Mouse (Mus musculus) kidney, embryonic 15.5 days (tissue): Measurements from ENCODE around the gene 4933405O20Rik. TPM values are rescaled to one million over a fixed set of nuclear protein-coding genes. Genes with fewer than 3 reads are reported as not detected.

ENCODE experiments used
- ATAC-seq: fragments of 200-750 bp; cut with Nextera tagmentation; replicated peaks from 2 replicates; pipeline ENCODE4 v1.8.0; 2017; ENCODE audit warnings: moderate TSS enrichment; ENCODE audit not compliant: low FRiP score
- H3K27ac ChIP-seq: fragments of 300-500 bp; sonication (generic); 2 replicates; pipeline ENCODE4 v1.5.1; 2015; ENCODE audit warnings: mild to moderate bottlenecking, inconsistent platforms
- H3K27me3 ChIP-seq: fragments of 300-500 bp; sonication (generic); 2 replicates; pipeline ENCODE4 v1.6.1; 2015; ENCODE audit warnings: inconsistent platforms
- H3K36me3 ChIP-seq: fragments of 300-500 bp; sonication (generic); 2 replicates; pipeline ENCODE4 v1.6.1; 2015; ENCODE audit warnings: inconsistent platforms
- H3K4me1 ChIP-seq: fragments of 300-500 bp; sonication (generic); 2 replicates; pipeline ENCODE4 v1.6.1; 2015; ENCODE audit warnings: inconsistent platforms
- H3K4me2 ChIP-seq: fragments of 300-500 bp; sonication (generic); 2 replicates; pipeline ENCODE4 v1.6.1; 2015; ENCODE audit warnings: moderate library complexity, mild to moderate bottlenecking, inconsistent platforms
- H3K4me3 ChIP-seq: fragments of 300-500 bp; sonication (generic); replicated peaks from 2 replicates; pipeline ENCODE4 v1.5.1; 2015; ENCODE audit warnings: mild to moderate bottlenecking, inconsistent platforms
- H3K9ac ChIP-seq: fragments of 300-500 bp; sonication (generic); 2 replicates; pipeline ENCODE4 v1.6.1; 2015; ENCODE audit warnings: mild to moderate bottlenecking, inconsistent platforms
- H3K9me3 ChIP-seq: fragments of 300-500 bp; sonication (generic); replicated peaks from 2 replicates; pipeline ENCODE4 v1.6.1; 2016; ENCODE audit warnings: inconsistent platforms
- WGBS: fragments of 180-500 bp; shearing (Covaris S2); methylation state at CpG from one replicate; pipeline ENCODE4 v1.1.7; 2015; ENCODE audit warnings: mixed read lengths; 5-methylcytosine and 5-hydroxymethylcytosine counted together
- polyA plus RNA-seq: library from polyadenylated mRNA; unstranded; fragments of >200 nt; fragmentation: Nextera tagmentation; extraction: Ambion mirVana; gene quantifications from 2 replicates; pipeline ENCODE4 v1.2.1, GENCODE M21; 2015

The 4933405O20Rik gene
- polyA plus RNA-seq = not detected in 2 replicates

- Histone ChIP-seq H3K27me3 (no peaks in the 10 kb centered on the region), H3K9ac (no peak within 1 kb of the TSS), H3K9me3 (no peaks in the 10 kb centered on the region), H3K36me3 (no peaks in the 10 kb centered on the region), H3K4me2 (no peak within 1 kb of the TSS), H3K4me1 (no peaks in the 10 kb centered on the region), H3K4me3 (no peak within 1 kb of the TSS), H3K27ac (no peak within 1 kb of the TSS)
- WGBS = 70% methylated on average over 3 of the region's 3 CpGs
- ATAC-seq = no peak
These were observed at the start of gene 4933405O20Rik for GRCm38 (mm10) chr7:50598890-50599289. Gene 4933405O20Rik (plus strand): TSS chr7:50599190.

- H3K9ac ChIP-seq = no peak overlapping the region
- H3K27me3 ChIP-seq = no peaks in the 10 kb centered on the region
- H3K4me2 ChIP-seq = no peak overlapping the region
- no peak overlapping the region for H3K4me3 ChIP-seq
- WGBS = 83% methylated on average over 3 of the region's 3 CpGs
- no peak for ATAC-seq
- no peaks in the 10 kb centered on the region for H3K9me3 ChIP-seq
- H3K27ac ChIP-seq = no peak overlapping the region
- no peaks in the 10 kb centered on the region for H3K4me1 ChIP-seq
- H3K36me3 ChIP-seq = no peaks in the 10 kb centered on the region
These were observed 49.4 kb upstream of the 4933405O20Rik start for GRCm38 (mm10) chr7:50549572-50549971.

- Histone ChIP-seq H3K9ac (no peak overlapping the region), H3K27me3 (no peaks in the 10 kb centered on the region), H3K4me3 (no peak overlapping the region), H3K9me3 (no peaks in the 10 kb centered on the region), H3K36me3 (no peaks in the 10 kb centered on the region), H3K27ac (no peak overlapping the region), H3K4me1 (no peaks in the 10 kb centered on the region), H3K4me2 (no peak overlapping the region)
- 81% methylated on average over 4 of the region's 4 CpGs for WGBS
- ATAC-seq = no peak
These were observed 47.6 kb upstream of the 4933405O20Rik start for GRCm38 (mm10) chr7:50551426-50551825.

- no peak overlapping the region for H3K27ac ChIP-seq
- H3K36me3 ChIP-seq = no peaks in the 10 kb centered on the region
- H3K9me3 ChIP-seq = no peaks in the 10 kb centered on the region
- WGBS = 84% methylated on average over 3 of the region's 3 CpGs
- no peak overlapping the region for H3K9ac ChIP-seq
- H3K4me2 ChIP-seq = no peak overlapping the region
- no peak overlapping the region for H3K4me3 ChIP-seq
- H3K4me1 ChIP-seq = no peaks in the 10 kb centered on the region
- H3K27me3 ChIP-seq = no peaks in the 10 kb centered on the region
- ATAC-seq = no peak
These were observed 36.3 kb upstream of the 4933405O20Rik start for GRCm38 (mm10) chr7:50562708-50563107.

GRCm38 (mm10) chr7:50573841-50574240, 25.1 kb upstream of the 4933405O20Rik start:
- no peak overlapping the region for H3K9ac ChIP-seq
- no peaks in the 10 kb centered on the region for H3K36me3 ChIP-seq
- 73% methylated on average over 7 of the region's 7 CpGs for WGBS
- H3K9me3 ChIP-seq = no peaks in the 10 kb centered on the region
- H3K27me3 ChIP-seq = no peaks in the 10 kb centered on the region
- ATAC-seq = no peak
- H3K4me1 ChIP-seq = no peaks in the 10 kb centered on the region
- no peak overlapping the region for H3K4me2 ChIP-seq
- H3K4me3 ChIP-seq = no peak overlapping the region
- H3K27ac ChIP-seq = no peak overlapping the region

GRCm38 (mm10) chr7:50588642-50589424, 10.2 kb upstream of the 4933405O20Rik start:
- no peak overlapping the region for H3K27ac ChIP-seq
- no peaks in the 10 kb centered on the region for H3K36me3 ChIP-seq
- ATAC-seq = no peak
- H3K4me3 ChIP-seq = no peak overlapping the region
- no peaks in the 10 kb centered on the region for H3K4me1 ChIP-seq
- no peaks in the 10 kb centered on the region for H3K27me3 ChIP-seq
- WGBS = 67% methylated on average over 8 of the region's 8 CpGs
- H3K9ac ChIP-seq = no peak overlapping the region
- no peak overlapping the region for H3K4me2 ChIP-seq
- no peaks in the 10 kb centered on the region for H3K9me3 ChIP-seq

GRCm38 (mm10) chr7:50614101-50614500, 15.1 kb downstream of the 4933405O20Rik start:
- WGBS = 76% methylated on average over 2 of the region's 2 CpGs
- Histone ChIP-seq H3K36me3 (no peaks in the 10 kb centered on the region), H3K4me1 (no peaks in the 10 kb centered on the region), H3K27ac (no peak overlapping the region), H3K9me3 (no peaks in the 10 kb centered on the region), H3K4me2 (no peak overlapping the region), H3K9ac (no peak overlapping the region), H3K4me3 (no peak overlapping the region), H3K27me3 (no peaks in the 10 kb centered on the region)
- ATAC-seq = no peak

- Histone ChIP-seq H3K9me3 (no peaks in the 10 kb centered on the region), H3K4me3 (no peak overlapping the region), H3K4me1 (no peaks in the 10 kb centered on the region), H3K27me3 (no peaks in the 10 kb centered on the region), H3K36me3 (no peaks in the 10 kb centered on the region), H3K27ac (no peak overlapping the region), H3K9ac (no peak overlapping the region), H3K4me2 (no peak overlapping the region)
- WGBS = 42% methylated on average over 3 of the region's 3 CpGs
- ATAC-seq = no peak
These were observed 30.2 kb downstream of the 4933405O20Rik start for GRCm38 (mm10) chr7:50629186-50629585.

GRCm38 (mm10) chr7:50633147-50633546, 34.2 kb downstream of the 4933405O20Rik start:
- no peak overlapping the region for H3K9ac ChIP-seq
- H3K27me3 ChIP-seq = no peaks in the 10 kb centered on the region
- no peak overlapping the region for H3K4me3 ChIP-seq
- no peak overlapping the region for H3K27ac ChIP-seq
- no peaks in the 10 kb centered on the region for H3K9me3 ChIP-seq
- no peaks in the 10 kb centered on the region for H3K4me1 ChIP-seq
- H3K36me3 ChIP-seq = no peaks in the 10 kb centered on the region
- no peak for ATAC-seq
- H3K4me2 ChIP-seq = no peak overlapping the region
- 88% methylated on average over 2 of the region's 2 CpGs for WGBS
